Mouse (Mus musculus): Measurements from ENCODE around the gene Eif1. TPM values are rescaled to one million over a fixed set of nuclear protein-coding genes. Genes with fewer than 3 reads are reported as not detected.
A peak's percentile ranks its signal among the peaks of the same experiment; 100 is the strongest.
"Not testable (repeated sequence)": the region's sequence is repeated elsewhere in the genome, so short reads cannot be mapped to it uniquely, and the experiment has no call there.

Gene Eif1
- polyA plus RNA-seq, 1 experiment from 2014 or later: 1,883 TPM

GRCm38 (mm10) chr11:100327761-100328160 is 8.1 kb downstream of the Eif1 start:
- no peaks in the 10 kb centered on the region for H3K27me3 ChIP-seq
- no peak for DNase-seq
- H3K4me1 ChIP-seq (replicated peaks): no peaks in the 10 kb centered on the region; the same call in 1 of the 2 replicates
- 53% methylated on average over 6 of the region's 6 CpGs for WGBS (ENCODE audit: insufficient replicate concordance)
- H3K9me3 ChIP-seq (replicated peaks): no peaks in the 10 kb centered on the region
- H3K36me3 ChIP-seq: peaks cover 1% of the 10 kb centered on the region
- ATAC-seq (ENCODE audit: low read depth): no peak
- H3K4me2 ChIP-seq: no peak overlapping the region
- no peak overlapping the region for H3K9ac ChIP-seq
- no peak overlapping the region for H3K27ac ChIP-seq
- no peak overlapping the region for H3K4me3 ChIP-seq (replicated peaks)

GRCm38 (mm10) chr11:100330235-100330634 is 10.6 kb downstream of the Eif1 start:
- no peak overlapping the region for H3K4me2 ChIP-seq
- no peak overlapping the region for H3K9ac ChIP-seq
- H3K4me3 ChIP-seq (replicated peaks): no peak overlapping the region
- H3K36me3 ChIP-seq: no peaks in the 10 kb centered on the region
- DNase-seq (no peak), ATAC-seq (ENCODE audit: low read depth) (no peak)
- no peaks in the 10 kb centered on the region for H3K9me3 ChIP-seq (replicated peaks)
- H3K27ac ChIP-seq: no peak overlapping the region
- no peaks in the 10 kb centered on the region; the same call in 1 of the 2 replicates for H3K4me1 ChIP-seq (replicated peaks)
- 53% methylated on average over 16 of the region's 16 CpGs for WGBS (ENCODE audit: insufficient replicate concordance)
- H3K27me3 ChIP-seq: 0 out of 2 replicates have a peak, but pooled peaks cover 3% of the 10 kb centered on the region

- not testable (repeated sequence) for H3K9me3 ChIP-seq (replicated peaks); ATAC-seq (ENCODE audit: low read depth); DNase-seq; H3K27ac ChIP-seq; H3K27me3 ChIP-seq; H3K36me3 ChIP-seq; H3K9ac ChIP-seq; H3K4me3 ChIP-seq (replicated peaks); H3K4me1 ChIP-seq (replicated peaks); H3K4me2 ChIP-seq
- 53% methylated on average over 8 of the region's 8 CpGs for WGBS (ENCODE audit: insufficient replicate concordance)
Observed at GRCm38 (mm10) chr11:100330816-100331375, 11.2 kb downstream of the Eif1 start.

GRCm38 (mm10) chr11:100332766-100333515 is 13.3 kb downstream of the Eif1 start:
- H3K9ac ChIP-seq: no peak overlapping the region
- WGBS (ENCODE audit: insufficient replicate concordance): 59% methylated on average over 9 of the region's 9 CpGs

GRCm38 (mm10) chr11:100333944-100334457 is 14.3 kb downstream of the Eif1 start, which contains the start of gene Gast:
Gene Gast (plus strand): TSS chr11:100334407.
- Histone ChIP-seq H3K36me3 (no peaks in the 10 kb centered on the region), H3K9ac (no peak within 1 kb of the TSS), H3K4me2 (no peak within 1 kb of the TSS), H3K4me1 (replicated peaks) (no peaks in the 10 kb centered on the region; the same call in 1 of the 2 replicates), H3K9me3 (replicated peaks) (no peaks in the 10 kb centered on the region), H3K4me3 (replicated peaks) (no peak within 1 kb of the TSS), H3K27ac (no peak within 1 kb of the TSS), H3K27me3 (peaks cover 3% of the 10 kb centered on the region; the same call in 1 of the 2 replicates)
- ATAC-seq (ENCODE audit: low read depth) (no peak), DNase-seq (no peak)
- WGBS (ENCODE audit: insufficient replicate concordance): 64% methylated on average over 6 of the region's 6 CpGs

More at GRCm38 (mm10) chr11:100332766-100333515, 13.3 kb downstream of the Eif1 start:
- Histone ChIP-seq H3K4me2 (no peak overlapping the region), H3K9me3 (replicated peaks) (no peaks in the 10 kb centered on the region), H3K4me1 (replicated peaks) (no peaks in the 10 kb centered on the region; the same call in 1 of the 2 replicates), H3K27me3 (0 out of 2 replicates have a peak, but pooled peaks cover 3% of the 10 kb centered on the region), H3K4me3 (replicated peaks) (no peak overlapping the region), H3K27ac (no peak overlapping the region), H3K36me3 (no peaks in the 10 kb centered on the region)
- DNase-seq (no peak), ATAC-seq (ENCODE audit: low read depth) (no peak)

GRCm38 (mm10) chr11:100335731-100336130 is 16.0 kb downstream of the Eif1 start:
- Histone ChIP-seq H3K27me3 (peaks cover 3% of the 10 kb centered on the region; the same call in 1 of the 2 replicates), H3K27ac (no peak overlapping the region), H3K9me3 (replicated peaks) (no peaks in the 10 kb centered on the region), H3K9ac (no peak overlapping the region), H3K4me2 (no peak overlapping the region), H3K36me3 (no peaks in the 10 kb centered on the region), H3K4me3 (replicated peaks) (no peak overlapping the region), H3K4me1 (replicated peaks) (no peaks in the 10 kb centered on the region; the same call in 1 of the 2 replicates)
- DNase-seq (no peak), ATAC-seq (ENCODE audit: low read depth) (no peak)
- 78% methylated on average over 3 of the region's 3 CpGs for WGBS (ENCODE audit: insufficient replicate concordance)

GRCm38 (mm10) chr11:100344269-100344668 is 24.6 kb downstream of the Eif1 start:
- Histone ChIP-seq H3K9me3 (replicated peaks) (no peaks in the 10 kb centered on the region), H3K4me2 (no peak overlapping the region), H3K9ac (no peak overlapping the region), H3K27me3 (peaks cover 11% of the 10 kb centered on the region; the same call in 1 of the 2 replicates), H3K27ac (no peak overlapping the region), H3K4me1 (replicated peaks) (no peaks in the 10 kb centered on the region), H3K4me3 (replicated peaks) (no peak overlapping the region), H3K36me3 (no peaks in the 10 kb centered on the region)
- 42% methylated on average over 10 of the region's 10 CpGs for WGBS (ENCODE audit: insufficient replicate concordance)
- DNase-seq: no peak
- no peak for ATAC-seq (ENCODE audit: low read depth)

GRCm38 (mm10) chr11:100352076-100352857 is 32.6 kb downstream of the Eif1 start:
- no peak for DNase-seq
- Histone ChIP-seq H3K4me3 (replicated peaks) (no peak overlapping the region), H3K4me2 (no peak overlapping the region), H3K27ac (no peak overlapping the region), H3K9me3 (replicated peaks) (no peaks in the 10 kb centered on the region), H3K9ac (no peak overlapping the region), H3K36me3 (no peaks in the 10 kb centered on the region), H3K27me3 (peaks cover 76% of the 10 kb centered on the region), H3K4me1 (replicated peaks) (peaks cover 17% of the 10 kb centered on the region)
- no peak for ATAC-seq (ENCODE audit: low read depth)
- 22% methylated on average over 10 of the region's 10 CpGs for WGBS (ENCODE audit: insufficient replicate concordance)

- 1% methylated on average over 54 of the region's 54 CpGs for WGBS (ENCODE audit: insufficient replicate concordance)
- Histone ChIP-seq H3K36me3 (no peaks in the 10 kb centered on the region), H3K9ac (peak overlapping the region; percentile 29; the same call in 1 of the 2 replicates), H3K27me3 (peaks cover 93% of the 10 kb centered on the region), H3K9me3 (replicated peaks) (no peaks in the 10 kb centered on the region), H3K4me3 (replicated peaks) (peak overlapping the region; percentile 60), H3K27ac (no peak overlapping the region), H3K4me1 (replicated peaks) (peaks cover 17% of the 10 kb centered on the region), H3K4me2 (peak overlapping the region; percentile 81)
- DNase-seq: no peak
- peak; percentile 41 for ATAC-seq (ENCODE audit: low read depth)
Observed at GRCm38 (mm10) chr11:100355151-100355951, 35.7 kb downstream of the Eif1 start.

- no peak within 1 kb of the TSS for H3K27ac ChIP-seq
- peak within 1 kb of the TSS; percentile 29; the same call in 1 of the 2 replicates for H3K9ac ChIP-seq
- peaks cover 95% of the 10 kb centered on the region for H3K27me3 ChIP-seq
- peak; percentile 19; the same call in 1 of the 2 replicates for ATAC-seq (ENCODE audit: low read depth)
- no peak for DNase-seq
- H3K36me3 ChIP-seq: no peaks in the 10 kb centered on the region
- H3K4me1 ChIP-seq (replicated peaks): peaks cover 17% of the 10 kb centered on the region
- H3K4me3 ChIP-seq (replicated peaks): peak within 1 kb of the TSS; percentile 60
- 2% methylated on average over 49 of the region's 49 CpGs for WGBS (ENCODE audit: insufficient replicate concordance)
- no peaks in the 10 kb centered on the region for H3K9me3 ChIP-seq (replicated peaks)
- H3K4me2 ChIP-seq: peak within 1 kb of the TSS; percentile 81
Observed at GRCm38 (mm10) chr11:100355972-100356818, 36.5 kb downstream of the Eif1 start, which contains the start of gene Hap1. Gene Hap1 (minus strand): TSS chr11:100356128.
